Mouse (Mus musculus): ENCODE measurements around the gene 4930469K13Rik.

- no peak for TF ChIP-seq POLR2A (IDR thresholded peaks at IDR 0.05; ENCODE audit: insufficient read depth, low read depth, low read length)
- no peak for TF ChIP-seq CTCF (IDR thresholded peaks at IDR 0.05; ENCODE audit: insufficient read depth, low read depth, low read length)
Measured at GRCm38 (mm10) chr11:34008214-34008613, 90.1 kb downstream of the 4930469K13Rik start.

Data from olfactory bulb, adult 2 months (tissue).